Mouse (Mus musculus) midbrain, embryonic 11.5 days (tissue): ENCODE data around the gene Srrm3. TPM values are rescaled to one million over a fixed set of nuclear protein-coding genes. Genes with fewer than 3 reads are reported as not detected.

Experiments
- ATAC-seq: fragments of 200-750 bp; cut with Nextera tagmentation; 2 replicates; pipeline ENCODE4 v1.8.0; 2017; ENCODE audit warnings: moderate TSS enrichment, moderate library complexity; ENCODE audit not compliant: low FRiP score
- DNase-seq: peaks from one replicate; pipeline ENCODE4 v3.0.0; 2015; ENCODE audit warnings: low spot score; ENCODE audit errors: missing footprints
- H3K27ac ChIP-seq: fragments of 300-500 bp; sonication (generic); 2 replicates; pipeline ENCODE4 v1.5.1; 2014; ENCODE audit warnings: low read depth, low read length
- H3K27me3 ChIP-seq: fragments of 300-500 bp; sonication (generic); 2 replicates; pipeline ENCODE4 v1.6.1; 2014; ENCODE audit warnings: mild to moderate bottlenecking, low read length, moderate library complexity, mixed read lengths; ENCODE audit not compliant: control insufficient read depth, insufficient read depth
- H3K36me3 ChIP-seq: fragments of 300-500 bp; sonication (generic); 2 replicates; pipeline ENCODE4 v1.6.1; 2014; ENCODE audit warnings: mild to moderate bottlenecking, low read length, moderate library complexity, mixed read lengths; ENCODE audit not compliant: control insufficient read depth, insufficient read depth
- H3K4me1 ChIP-seq: fragments of 300-500 bp; sonication (generic); 2 replicates; pipeline ENCODE4 v1.6.1; 2014; ENCODE audit warnings: low read length; ENCODE audit not compliant: control insufficient read depth, insufficient read depth
- H3K4me2 ChIP-seq: fragments of 300-500 bp; sonication (generic); 2 replicates; pipeline ENCODE4 v1.6.1; 2014; ENCODE audit warnings: mild to moderate bottlenecking, moderate library complexity
- H3K4me3 ChIP-seq: fragments of 300-500 bp; sonication (generic); 2 replicates; pipeline ENCODE4 v1.5.1; 2014; ENCODE audit warnings: low read depth, low read length
- H3K9ac ChIP-seq: fragments of 300-500 bp; sonication (generic); 2 replicates; pipeline ENCODE4 v1.6.1; 2014; ENCODE audit warnings: low read length
- H3K9me3 ChIP-seq: fragments of 300-500 bp; sonication (generic); 2 replicates; pipeline ENCODE4 v1.6.1; 2016; ENCODE audit warnings: low read length; ENCODE audit not compliant: control insufficient read depth
- WGBS: fragments of 180-500 bp; shearing (Covaris S2); extraction: QIAGEN DNeasy Blood & Tissue Kit; methylation state at CpG from one replicate; pipeline ENCODE4 v1.1.7; 2014; 5-methylcytosine and 5-hydroxymethylcytosine counted together
- polyA plus RNA-seq: library from polyadenylated mRNA; unstranded; fragments of >200 nt; fragmentation: Nextera tagmentation; extraction: Ambion mirVana; gene quantifications from 2 replicates; pipeline ENCODE4 v1.2.1, GENCODE M21; 2014

Gene Srrm3
- polyA plus RNA-seq, 1 experiment from 2014 or later, result 20.7 TPM

- peak overlapping the region; percentile 39 for H3K4me2 ChIP-seq
- H3K27ac ChIP-seq, result peak overlapping the region; percentile 91
- H3K36me3 ChIP-seq, result no peaks in the 10 kb centered on the region
- H3K27me3 ChIP-seq, result peaks cover 26% of the 10 kb centered on the region
- ATAC-seq (peak; percentile 43), DNase-seq (peak; percentile 92)
- H3K9me3 ChIP-seq, result no peaks in the 10 kb centered on the region
- peak overlapping the region; percentile 54 for H3K9ac ChIP-seq
- peaks cover 23% of the 10 kb centered on the region for H3K4me1 ChIP-seq
- WGBS, result 4% methylated on average over 14 of the region's 14 CpGs
- no peak overlapping the region for H3K4me3 ChIP-seq
Measured at GRCm38 (mm10) chr5:135851481-135851880, 44.8 kb downstream of the Srrm3 start.

GRCm38 (mm10) chr5:135852421-135852820 lies 45.7 kb downstream of the Srrm3 start:
- H3K9me3 ChIP-seq, result no peaks in the 10 kb centered on the region
- H3K27ac ChIP-seq, result no peak overlapping the region
- DNase-seq (peak; percentile 89), ATAC-seq (peak; percentile 9; the same call in 1 of the 2 replicates)
- H3K4me3 ChIP-seq, result peak overlapping the region; percentile 19
- H3K4me1 ChIP-seq, result peaks cover 23% of the 10 kb centered on the region
- peak overlapping the region; percentile 39 for H3K4me2 ChIP-seq
- peak overlapping the region; percentile 17 for H3K9ac ChIP-seq
- H3K27me3 ChIP-seq, result peaks cover 35% of the 10 kb centered on the region
- WGBS, result 2% methylated on average over 10 of the region's 10 CpGs
- no peaks in the 10 kb centered on the region for H3K36me3 ChIP-seq

- Histone ChIP-seq H3K4me1 (peaks cover 23% of the 10 kb centered on the region), H3K36me3 (no peaks in the 10 kb centered on the region), H3K27ac (no peak overlapping the region), H3K9me3 (no peaks in the 10 kb centered on the region), H3K4me2 (no peak overlapping the region), H3K9ac (no peak overlapping the region), H3K4me3 (no peak overlapping the region), H3K27me3 (peaks cover 48% of the 10 kb centered on the region)
- no peak for ATAC-seq
- WGBS, result 63% methylated on average over 7 of the region's 7 CpGs
- no peak for DNase-seq
Measured at GRCm38 (mm10) chr5:135853731-135854130, 47.0 kb downstream of the Srrm3 start.

GRCm38 (mm10) chr5:135855156-135855555 lies 48.5 kb downstream of the Srrm3 start:
- Histone ChIP-seq H3K4me1 (peaks cover 16% of the 10 kb centered on the region), H3K9ac (no peak overlapping the region), H3K9me3 (no peaks in the 10 kb centered on the region), H3K4me2 (no peak overlapping the region), H3K4me3 (no peak overlapping the region), H3K27ac (no peak overlapping the region), H3K36me3 (no peaks in the 10 kb centered on the region), H3K27me3 (peaks cover 50% of the 10 kb centered on the region)
- DNase-seq (peak; percentile 95), ATAC-seq (no peak)
- whole genome bisulfite sequencing, result 1% methylated on average over 4 of the region's 4 CpGs

GRCm38 (mm10) chr5:135866662-135867061 lies 60.0 kb downstream of the Srrm3 start:
- no peak overlapping the region for H3K4me2 ChIP-seq
- peaks cover 38% of the 10 kb centered on the region for H3K27me3 ChIP-seq
- H3K9ac ChIP-seq, result no peak overlapping the region
- WGBS, result 41% methylated on average over 8 of the region's 8 CpGs
- no peak for ATAC-seq
- no peaks in the 10 kb centered on the region for H3K36me3 ChIP-seq
- H3K4me3 ChIP-seq, result no peak overlapping the region
- H3K4me1 ChIP-seq, result peaks cover 13% of the 10 kb centered on the region
- no peak for DNase-seq
- no peaks in the 10 kb centered on the region for H3K9me3 ChIP-seq
- H3K27ac ChIP-seq, result no peak overlapping the region

GRCm38 (mm10) chr5:135867637-135868593 lies 61.2 kb downstream of the Srrm3 start:
- DNase-seq, result peak; percentile 91

GRCm38 (mm10) chr5:135868653-135869052 lies 62.0 kb downstream of the Srrm3 start:
- Histone ChIP-seq H3K4me2 (peak overlapping the region; percentile 74), H3K36me3 (no peaks in the 10 kb centered on the region), H3K27me3 (peaks cover 38% of the 10 kb centered on the region), H3K9me3 (no peaks in the 10 kb centered on the region), H3K27ac (no peak overlapping the region), H3K9ac (0 out of 2 replicates have a peak overlapping the region, but pooled peaks have one; percentile 4), H3K4me3 (peak overlapping the region; percentile 43), H3K4me1 (peaks cover 13% of the 10 kb centered on the region)
- no peak for DNase-seq
- WGBS, result under 1% methylated on average over 26 of the region's 27 CpGs
- ATAC-seq, result peak; percentile 41; the same call in 1 of the 2 replicates

More at GRCm38 (mm10) chr5:135867637-135868593, 61.2 kb downstream of the Srrm3 start:
- peaks cover 13% of the 10 kb centered on the region for H3K4me1 ChIP-seq
- WGBS, result under 1% methylated on average over 68 of the region's 89 CpGs
- H3K9ac ChIP-seq, result peak overlapping the region; percentile 69
- H3K27ac ChIP-seq, result no peak overlapping the region
- H3K36me3 ChIP-seq, result no peaks in the 10 kb centered on the region
- peak overlapping the region; percentile 74 for H3K4me2 ChIP-seq
- peak; percentile 69 for ATAC-seq
- H3K27me3 ChIP-seq, result peaks cover 38% of the 10 kb centered on the region
- H3K9me3 ChIP-seq, result no peaks in the 10 kb centered on the region
- peak overlapping the region; percentile 43 for H3K4me3 ChIP-seq

- Histone ChIP-seq H3K9me3 (no peaks in the 10 kb centered on the region), H3K27me3 (peaks cover 38% of the 10 kb centered on the region), H3K4me3 (no peak overlapping the region), H3K36me3 (no peaks in the 10 kb centered on the region), H3K4me1 (peaks cover 13% of the 10 kb centered on the region), H3K9ac (no peak overlapping the region), H3K27ac (no peak overlapping the region), H3K4me2 (no peak overlapping the region)
- 62% methylated on average over 14 of the region's 14 CpGs for WGBS
- ATAC-seq, result no peak
- no peak for DNase-seq
Measured at GRCm38 (mm10) chr5:135869661-135870423, 63.2 kb downstream of the Srrm3 start.
